Mouse (Mus musculus) olfactory bulb, adult 2 months (tissue): ENCODE measurements at regions not wholly inside any gene's neighbourhood (a gene's known extent, or its start where the extent isn't known, plus 50 kb on each side); places are given as distances from the start of the nearest gene placed in this dataset.

ENCODE experiments used
- CTCF ChIP-seq: fragments of 200-500 bp; IDR thresholded peaks from 2 replicates; pipeline ENCODE4 v1.5.1; 2012; ENCODE audit warnings: low read depth, mild to moderate bottlenecking, low read length, moderate library complexity; ENCODE audit not compliant: insufficient read depth
- POLR2A ChIP-seq: fragments of 200-500 bp; IDR thresholded peaks from 2 replicates; pipeline ENCODE4 v1.6.1; 2012; ENCODE audit warnings: mild to moderate bottlenecking, low read depth, low read length, moderate library complexity; ENCODE audit not compliant: insufficient read depth

- TF ChIP-seq CTCF, result no peak
- TF ChIP-seq POLR2A, result no peak
These were observed 136.1 kb upstream of the Btg1 start for GRCm38 (mm10) chr10:96480453-96481324.
